Mouse (Mus musculus) liver, adult (tissue): ENCODE measurements around the gene Ros1.

Experiments
- GATA4 ChIP-seq: IDR thresholded peaks from 2 replicates; pipeline ENCODE4 v1.6.1; 2014; ENCODE audit warnings: mild to moderate bottlenecking, low read length; ENCODE audit not compliant: insufficient replicate concordance

The Ros1 gene

GRCm38 (mm10) chr10:52048287-52048686 lies 146.8 kb downstream of the Ros1 start:
- TF ChIP-seq GATA4, result no peak

- no peak for TF ChIP-seq GATA4
Observed at GRCm38 (mm10) chr10:52043086-52043485, 152.0 kb downstream of the Ros1 start.

GRCm38 (mm10) chr10:52039392-52039791 lies 155.7 kb downstream of the Ros1 start:
- TF ChIP-seq GATA4, result no peak

- no peak for TF ChIP-seq GATA4
Observed at GRCm38 (mm10) chr10:52033729-52034128, 161.3 kb downstream of the Ros1 start.

GRCm38 (mm10) chr10:52029421-52030080 lies 165.5 kb downstream of the Ros1 start:
- no peak for TF ChIP-seq GATA4

GRCm38 (mm10) chr10:52028561-52029370 lies 166.3 kb downstream of the Ros1 start:
- TF ChIP-seq GATA4, result no peak

- TF ChIP-seq GATA4, result no peak
Observed at GRCm38 (mm10) chr10:52027161-52028035, 167.6 kb downstream of the Ros1 start.

- TF ChIP-seq GATA4, result no peak
Observed at GRCm38 (mm10) chr10:52025821-52026220, 169.2 kb downstream of the Ros1 start.

- TF ChIP-seq GATA4, result no peak
Observed at GRCm38 (mm10) chr10:52025291-52025690, 169.8 kb downstream of the Ros1 start.

GRCm38 (mm10) chr10:52024053-52024410 lies 171.0 kb downstream of the Ros1 start:
- TF ChIP-seq GATA4, result no peak

GRCm38 (mm10) chr10:52023213-52024052 lies 171.6 kb downstream of the Ros1 start:
- TF ChIP-seq GATA4, result no peak

- TF ChIP-seq GATA4, result no peak
Observed at GRCm38 (mm10) chr10:52022413-52023212, 172.4 kb downstream of the Ros1 start, which contains the start of gene Vgll2. TSS of gene Vgll2 (plus strand) at chr10:52022502.

GRCm38 (mm10) chr10:52021736-52022394 lies 173.2 kb downstream of the Ros1 start:
- TF ChIP-seq GATA4, result no peak

GRCm38 (mm10) chr10:52021231-52021630 lies 173.8 kb downstream of the Ros1 start:
- no peak for TF ChIP-seq GATA4

GRCm38 (mm10) chr10:52018471-52018870 lies 176.6 kb downstream of the Ros1 start:
- no peak for TF ChIP-seq GATA4
